Mouse (Mus musculus) liver, postnatal 0 days (tissue): Measurements from ENCODE around the gene Dysf. TPM values are rescaled to one million over a fixed set of nuclear protein-coding genes. Genes with fewer than 3 reads are reported as not detected.
"Not testable (repeated sequence)": the region's sequence is repeated elsewhere in the genome, so short reads cannot be mapped to it uniquely, and the experiment has no call there.

ENCODE experiments used
- ATAC-seq: fragments of 200-750 bp; cut with Nextera tagmentation; 2 replicates; pipeline ENCODE4 v1.8.0; 2017; ENCODE audit warnings: mild to moderate bottlenecking, moderate library complexity
- DNase-seq: peaks from one replicate; pipeline ENCODE4 v3.0.0-alpha.2; 2016
- H3K27ac ChIP-seq: fragments of 300-500 bp; sonication (generic); 2 replicates; pipeline ENCODE4 v1.5.1; 2014; ENCODE audit warnings: antibody characterized with exemption, moderate library complexity, mild to moderate bottlenecking, low read depth
- H3K27me3 ChIP-seq: fragments of 300-500 bp; sonication (generic); 2 replicates; pipeline ENCODE4 v1.6.1; 2014; ENCODE audit warnings: low read length, control low read depth, mixed read lengths; ENCODE audit not compliant: insufficient read depth
- H3K36me3 ChIP-seq: fragments of 300-500 bp; sonication (generic); replicated peaks from 2 replicates; pipeline ENCODE4 v1.6.1; 2014; ENCODE audit warnings: mild to moderate bottlenecking, control low read depth, low read length, moderate library complexity, mixed read lengths; ENCODE audit not compliant: insufficient read depth
- H3K4me1 ChIP-seq: fragments of 300-500 bp; sonication (generic); 2 replicates; pipeline ENCODE4 v1.6.1; 2014; ENCODE audit warnings: antibody characterized with exemption, mild to moderate bottlenecking, control low read depth; ENCODE audit not compliant: insufficient read depth
- H3K4me2 ChIP-seq: fragments of 300-500 bp; sonication (generic); 2 replicates; pipeline ENCODE4 v1.6.1; 2014; ENCODE audit warnings: low read depth, mild to moderate bottlenecking, low read length, moderate library complexity, mixed read lengths
- H3K4me3 ChIP-seq: fragments of 300-500 bp; sonication (generic); 2 replicates; pipeline ENCODE4 v1.5.1; 2014; ENCODE audit warnings: low read depth, low read length
- H3K9ac ChIP-seq: fragments of 300-500 bp; sonication (generic); replicated peaks from 2 replicates; pipeline ENCODE4 v1.6.1; 2014; ENCODE audit warnings: mild to moderate bottlenecking, moderate library complexity
- H3K9me3 ChIP-seq: fragments of 300-500 bp; sonication (generic); 2 replicates; pipeline ENCODE4 v1.6.1; 2016; ENCODE audit warnings: mild to moderate bottlenecking, control low read depth, low read length, mixed read lengths
- CTCF ChIP-seq: sonication (generic); IDR thresholded peaks from 2 replicates; pipeline ENCODE4 v1.5.1; 2016; ENCODE audit warnings: antibody characterized with exemption, low read depth
- EP300 ChIP-seq: IDR thresholded peaks from 2 replicates; pipeline ENCODE4 v1.6.1; 2016; ENCODE audit warnings: antibody characterized with exemption, low read depth, mild to moderate bottlenecking
- WGBS: fragments of 180-500 bp; shearing (Covaris S2); extraction: QIAGEN DNeasy Blood & Tissue Kit; methylation state at CpG from one replicate; pipeline ENCODE4 v1.1.7; 2014; ENCODE audit not compliant: insufficient replicate concordance; 5-methylcytosine and 5-hydroxymethylcytosine counted together
- polyA plus RNA-seq: library from polyadenylated mRNA; unstranded; fragments of >200 nt; fragmentation: Nextera tagmentation; extraction: Ambion mirVana; gene quantifications from 2 replicates; pipeline ENCODE4 v1.2.1, GENCODE M21; 2015

The Dysf gene
- polyA plus RNA-seq, 1 experiment from 2014 or later: 2.7 TPM

DNA sequence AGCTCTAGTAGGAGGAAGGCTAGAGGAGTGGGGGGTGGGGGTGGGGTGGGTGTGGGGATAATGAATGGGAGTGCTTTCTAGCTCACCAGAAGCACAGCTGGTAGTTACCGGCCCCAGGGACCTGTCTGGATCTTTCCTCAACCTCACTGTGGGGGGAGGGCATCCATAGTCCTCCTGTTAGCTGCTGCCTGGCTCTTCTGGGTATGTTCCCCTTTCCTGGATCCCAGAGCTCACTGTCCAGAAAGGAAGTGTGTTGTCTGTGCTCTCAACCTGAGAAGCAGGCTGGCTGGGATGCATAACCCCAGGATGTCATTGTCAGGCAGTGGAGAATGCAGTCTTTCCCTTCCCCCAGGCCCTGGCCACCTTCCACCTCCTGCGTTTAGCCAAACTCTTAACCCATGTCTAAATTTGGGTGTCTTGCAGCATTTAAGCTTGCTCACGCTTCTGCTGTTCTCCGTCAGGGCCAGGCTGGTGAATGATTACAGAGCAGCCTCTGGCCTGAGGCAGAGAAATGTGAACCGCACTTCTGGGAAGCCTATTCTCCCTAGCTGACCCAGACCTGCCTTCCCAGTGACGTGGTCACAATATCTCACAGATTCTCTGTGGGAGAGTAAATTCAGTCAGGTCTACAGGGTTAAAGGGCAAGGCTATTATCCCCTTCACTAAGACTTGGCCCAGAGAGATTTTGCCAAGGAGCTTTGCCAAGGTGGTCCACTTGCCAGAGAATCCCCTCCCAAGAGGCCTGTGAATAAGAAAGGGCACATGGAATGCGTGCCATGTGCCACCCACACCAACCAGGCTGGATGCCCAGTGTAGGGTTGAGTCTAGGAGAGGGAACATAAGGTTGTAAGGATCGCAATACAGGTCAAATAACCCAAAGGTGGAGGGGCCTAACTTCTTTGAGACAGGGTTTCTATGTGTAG lies 2.2 kb downstream of the Dysf start:
- Histone ChIP-seq H3K4me1 (no peaks in the 10 kb centered on the region), H3K4me3 (no peak overlapping the region), H3K27me3 (peaks cover 19% of the 10 kb centered on the region), H3K4me2 (no peak overlapping the region), H3K36me3 (no peaks in the 10 kb centered on the region), H3K9me3 (no peaks in the 10 kb centered on the region), H3K9ac (no peak overlapping the region), H3K27ac (no peak overlapping the region)
- ATAC-seq (no peak), DNase-seq (no peak)
- TF ChIP-seq CTCF: no peak
- no peak for TF ChIP-seq EP300
- WGBS: 53% methylated on average over 8 of the region's 8 CpGs

- H3K27me3 ChIP-seq: peaks cover 15% of the 10 kb centered on the region
- H3K4me3 ChIP-seq, H3K27ac ChIP-seq, H3K4me1 ChIP-seq, H3K36me3 ChIP-seq, H3K4me2 ChIP-seq, H3K9me3 ChIP-seq, H3K9ac ChIP-seq, DNase-seq: not testable (repeated sequence)
- TF ChIP-seq CTCF: peak; percentile 38
- peak; percentile 38; the same call in 1 of the 2 replicates for ATAC-seq
- WGBS: 47% methylated on average over 4 of the region's 4 CpGs
Observed at GRCm38 (mm10) chr6:84014961-84015683, 6.7 kb downstream of the Dysf start.

GRCm38 (mm10) chr6:84016851-84017250 lies 8.5 kb downstream of the Dysf start:
- TF ChIP-seq EP300 (no peak), CTCF (no peak)
- Histone ChIP-seq H3K27me3 (peaks cover 17% of the 10 kb centered on the region), H3K9ac (no peak overlapping the region), H3K36me3 (no peaks in the 10 kb centered on the region), H3K27ac (no peak overlapping the region), H3K9me3 (no peaks in the 10 kb centered on the region), H3K4me3 (no peak overlapping the region), H3K4me2 (no peak overlapping the region), H3K4me1 (no peaks in the 10 kb centered on the region; the same call in 1 of the 2 replicates)
- 77% methylated on average over 7 of the region's 7 CpGs for WGBS
- DNase-seq (no peak), ATAC-seq (no peak)

- 41% methylated on average over 3 of the region's 3 CpGs for WGBS
- H3K27ac ChIP-seq: no peak overlapping the region
- DNase-seq (no peak), ATAC-seq (no peak)
- TF ChIP-seq EP300: no peak
- TF ChIP-seq CTCF: peak; percentile 34
- no peaks in the 10 kb centered on the region for H3K9me3 ChIP-seq
- peaks cover 17% of the 10 kb centered on the region for H3K27me3 ChIP-seq
- H3K9ac ChIP-seq: no peak overlapping the region
- H3K4me1 ChIP-seq: no peaks in the 10 kb centered on the region; the same call in 1 of the 2 replicates
- H3K36me3 ChIP-seq: no peaks in the 10 kb centered on the region
- no peak overlapping the region for H3K4me2 ChIP-seq
- no peak overlapping the region for H3K4me3 ChIP-seq
Observed at GRCm38 (mm10) chr6:84017392-84017791, 9.0 kb downstream of the Dysf start.

DNA sequence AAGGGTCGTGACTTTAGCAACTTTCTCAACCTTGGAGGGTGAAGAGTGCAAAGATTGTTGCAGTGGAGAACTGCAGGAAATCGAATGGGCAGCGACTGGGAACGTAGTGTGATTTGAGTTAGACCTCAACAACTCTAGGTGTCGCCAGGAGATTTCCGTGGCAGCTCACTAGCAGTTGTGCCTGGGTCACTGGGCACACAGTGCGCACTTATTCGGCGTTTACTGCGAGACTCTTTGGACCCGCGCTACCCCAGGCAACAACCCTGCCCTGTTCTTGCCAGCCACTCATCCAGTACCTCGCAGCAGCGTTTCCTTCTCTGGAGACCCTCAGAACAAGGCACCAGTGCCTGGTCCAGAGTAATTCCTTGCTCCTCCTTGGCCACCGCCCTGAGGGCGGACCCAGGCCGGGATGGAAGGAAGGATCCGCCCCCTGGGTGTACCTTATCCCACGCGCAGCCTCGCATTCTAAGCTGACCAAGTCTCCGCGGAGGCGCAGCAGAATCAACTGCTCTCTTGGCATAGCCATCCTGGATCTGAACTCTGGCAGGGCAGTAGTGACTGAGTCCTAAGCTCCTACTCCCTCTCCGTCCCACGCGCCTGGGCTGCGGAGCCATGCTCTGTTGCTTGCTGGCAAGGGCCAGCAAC lies 10.6 kb downstream of the Dysf start:
- H3K27me3 ChIP-seq: peaks cover 17% of the 10 kb centered on the region
- TF ChIP-seq CTCF: no peak
- H3K36me3 ChIP-seq: no peaks in the 10 kb centered on the region
- WGBS: 5% methylated on average over 28 of the region's 28 CpGs
- no peaks in the 10 kb centered on the region; the same call in 1 of the 2 replicates for H3K4me1 ChIP-seq
- DNase-seq (peak; percentile 32), ATAC-seq (0 out of 2 replicates have a peak, but pooled peaks have one; percentile 41)
- H3K9ac ChIP-seq: no peak overlapping the region
- H3K9me3 ChIP-seq: no peaks in the 10 kb centered on the region
- peak overlapping the region; percentile 45 for H3K4me2 ChIP-seq
- peak overlapping the region; percentile 34 for H3K4me3 ChIP-seq
- peak overlapping the region; percentile 22; the same call in 1 of the 2 replicates for H3K27ac ChIP-seq
